Mouse (Mus musculus): ENCODE results near the gene Parp4. TPM values are rescaled to one million over a fixed set of nuclear protein-coding genes. Genes with fewer than 3 reads are reported as not detected.

The Parp4 gene
- polyA plus RNA-seq, 1 experiment = 4.6 TPM

DNA sequence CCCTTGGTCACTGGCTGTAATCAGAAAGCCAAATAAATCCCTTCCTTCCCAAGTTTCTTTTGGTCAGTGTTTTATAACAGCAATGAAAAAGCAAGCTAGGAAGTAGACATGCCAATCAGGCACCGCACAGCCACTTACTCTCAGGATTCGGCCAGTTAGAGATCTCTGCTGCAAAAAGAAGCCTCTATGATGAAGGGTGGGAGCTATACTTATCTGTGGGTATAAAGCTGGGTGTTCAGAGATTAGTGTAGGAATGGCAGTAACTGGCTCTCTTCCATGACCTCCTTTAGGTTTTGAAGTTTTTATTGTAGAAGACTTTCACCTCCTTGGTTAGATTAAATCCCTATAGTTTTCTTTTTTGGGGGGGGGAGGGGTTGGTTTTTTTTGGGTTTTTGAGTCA is 55.7 kb downstream of the Parp4 start:
- Histone ChIP-seq H3K79me3 (ENCODE audit: low read depth) (no peaks in the 10 kb centered on the region), H3K4me3 (ENCODE audit: insufficient read depth, poor library complexity, severe bottlenecking) (no peak overlapping the region), H3ac (ENCODE audit: control insufficient read depth, insufficient read length, low read depth) (no peak overlapping the region), H3K27me3 (ENCODE audit: control insufficient read depth, insufficient read depth, insufficient read length) (no peaks in the 10 kb centered on the region), H3K79me2 (ENCODE audit: control insufficient read depth, insufficient read depth) (no peaks in the 10 kb centered on the region), H3K36me3 (ENCODE audit: control insufficient read depth, insufficient read depth) (peaks cover 12% of the 10 kb centered on the region)
- TF ChIP-seq MYOG (IDR thresholded peaks at IDR 0.05; ENCODE audit: control insufficient read depth, extremely low read depth, insufficient read length) (no peak), FOSL1 (IDR thresholded peaks at IDR 0.05; ENCODE audit: insufficient read depth, low read length, poor library complexity, severe bottlenecking) (no peak), CTCF (IDR thresholded peaks at IDR 0.05; ENCODE audit: control insufficient read depth, insufficient read depth, insufficient read length) (no peak), USF1 (IDR thresholded peaks at IDR 0.05; ENCODE audit: low read depth) (no peak), CEBPB (IDR thresholded peaks at IDR 0.05; ENCODE audit: low read depth) (no peak), MAX (IDR thresholded peaks at IDR 0.05) (no peak), MYOD1 (IDR thresholded peaks at IDR 0.05; ENCODE audit: control insufficient read depth, insufficient read length, low read depth) (no peak)

DNA sequence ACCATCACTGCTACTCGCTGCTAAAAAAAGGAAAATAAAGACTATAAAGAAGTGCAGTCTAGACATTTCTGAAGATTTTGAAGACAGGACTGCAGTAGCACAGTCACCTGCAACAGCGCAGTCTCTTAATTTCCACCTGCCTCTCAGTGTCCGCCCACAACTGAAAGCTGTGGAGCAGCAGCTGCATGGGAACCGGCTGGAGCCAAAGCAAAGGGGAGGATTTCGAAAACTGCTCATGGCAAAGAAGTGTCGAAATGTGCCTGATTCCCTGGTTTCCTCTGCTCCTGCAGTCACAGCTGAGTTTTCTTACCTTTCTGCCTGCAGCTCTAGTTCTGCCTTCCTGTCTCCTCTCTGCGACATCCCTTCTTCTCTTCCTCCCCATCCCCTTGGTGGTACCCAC is 71.8 kb downstream of the Parp4 start:
- H3K4me3 ChIP-seq (ENCODE audit: insufficient read depth, poor library complexity, severe bottlenecking) = no peak overlapping the region
- no peaks in the 10 kb centered on the region for H3K79me2 ChIP-seq (ENCODE audit: control insufficient read depth, insufficient read depth)
- TF ChIP-seq CTCF (IDR thresholded peaks at IDR 0.05; ENCODE audit: control insufficient read depth, insufficient read depth, insufficient read length) = no peak
- no peak for TF ChIP-seq FOSL1 (IDR thresholded peaks at IDR 0.05; ENCODE audit: insufficient read depth, low read length, poor library complexity, severe bottlenecking)
- no peak for TF ChIP-seq MYOD1 (IDR thresholded peaks at IDR 0.05; ENCODE audit: control insufficient read depth, insufficient read length, low read depth)
- no peak for TF ChIP-seq MYOG (IDR thresholded peaks at IDR 0.05; ENCODE audit: control insufficient read depth, extremely low read depth, insufficient read length)
- TF ChIP-seq USF1 (IDR thresholded peaks at IDR 0.05; ENCODE audit: low read depth) = no peak
- no peak overlapping the region for H3ac ChIP-seq (ENCODE audit: control insufficient read depth, insufficient read length, low read depth)
- no peaks in the 10 kb centered on the region for H3K27me3 ChIP-seq (ENCODE audit: control insufficient read depth, insufficient read depth, insufficient read length)
- H3K79me3 ChIP-seq (ENCODE audit: low read depth) = no peaks in the 10 kb centered on the region
- H3K36me3 ChIP-seq (ENCODE audit: control insufficient read depth, insufficient read depth) = no peaks in the 10 kb centered on the region

DNA sequence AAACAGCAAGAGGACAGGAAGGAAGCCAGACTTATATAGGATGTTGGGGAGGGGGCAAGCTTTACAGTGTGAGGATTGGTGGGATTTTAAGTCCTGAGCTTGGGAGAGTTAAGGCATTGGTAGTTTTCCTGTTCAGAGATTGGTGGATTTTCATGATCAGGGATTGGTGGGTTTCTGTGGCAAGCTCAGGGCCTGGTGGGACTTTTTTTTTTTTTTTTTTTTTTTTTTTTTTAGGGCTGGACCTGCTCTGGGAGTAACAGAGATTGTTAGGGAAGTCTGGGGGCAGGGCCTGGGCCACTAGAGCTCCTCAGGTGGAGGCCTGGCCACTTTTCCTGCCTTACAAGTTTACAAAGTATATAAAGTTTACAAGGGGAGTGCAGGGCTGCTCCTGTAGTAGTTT is 74.0 kb downstream of the Parp4 start:
- TF ChIP-seq MYOG (IDR thresholded peaks at IDR 0.05; ENCODE audit: control insufficient read depth, extremely low read depth, insufficient read length) (no peak), CEBPB (IDR thresholded peaks at IDR 0.05; ENCODE audit: low read depth) (no peak), MYOD1 (IDR thresholded peaks at IDR 0.05; ENCODE audit: control insufficient read depth, insufficient read length, low read depth) (no peak), CTCF (IDR thresholded peaks at IDR 0.05; ENCODE audit: control insufficient read depth, insufficient read depth, insufficient read length) (no peak), FOSL1 (IDR thresholded peaks at IDR 0.05; ENCODE audit: insufficient read depth, low read length, poor library complexity, severe bottlenecking) (no peak), USF1 (IDR thresholded peaks at IDR 0.05; ENCODE audit: low read depth) (no peak), MAX (IDR thresholded peaks at IDR 0.05) (no peak)
- Histone ChIP-seq H3K27me3 (ENCODE audit: control insufficient read depth, insufficient read depth, insufficient read length) (no peaks in the 10 kb centered on the region), H3ac (ENCODE audit: control insufficient read depth, insufficient read length, low read depth) (no peak overlapping the region), H3K36me3 (ENCODE audit: control insufficient read depth, insufficient read depth) (peaks cover 9% of the 10 kb centered on the region), H3K4me3 (ENCODE audit: insufficient read depth, poor library complexity, severe bottlenecking) (no peak overlapping the region), H3K79me2 (ENCODE audit: control insufficient read depth, insufficient read depth) (no peaks in the 10 kb centered on the region), H3K79me3 (ENCODE audit: low read depth) (no peaks in the 10 kb centered on the region)

DNA sequence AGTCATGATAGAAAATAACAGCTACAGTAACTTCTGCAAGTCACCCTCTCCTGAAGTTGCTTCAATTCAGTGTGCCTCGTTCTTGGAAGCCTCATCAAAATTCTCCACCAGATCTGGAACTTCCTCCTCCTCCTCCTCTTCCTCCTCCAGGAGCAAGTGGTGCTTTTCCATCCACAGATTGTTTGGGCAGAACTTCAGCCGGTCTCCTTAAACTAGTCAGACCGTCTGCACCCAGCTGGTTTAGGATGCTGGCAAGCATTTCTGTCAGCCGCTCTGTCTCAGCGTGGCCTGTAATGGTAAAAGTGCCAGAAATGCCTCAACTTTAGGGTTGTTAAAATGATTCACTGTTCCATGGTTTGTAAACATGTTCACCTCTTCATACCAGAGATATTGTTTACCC is 90.2 kb downstream of the Parp4 start:
- Histone ChIP-seq H3K27me3 (ENCODE audit: control insufficient read depth, insufficient read depth, insufficient read length) (no peaks in the 10 kb centered on the region), H3K79me3 (ENCODE audit: low read depth) (peaks cover 22% of the 10 kb centered on the region), H3K4me3 (ENCODE audit: insufficient read depth, poor library complexity, severe bottlenecking) (no peak overlapping the region), H3ac (ENCODE audit: control insufficient read depth, insufficient read length, low read depth) (no peak overlapping the region), H3K36me3 (ENCODE audit: control insufficient read depth, insufficient read depth) (no peaks in the 10 kb centered on the region), H3K79me2 (ENCODE audit: control insufficient read depth, insufficient read depth) (peaks cover 26% of the 10 kb centered on the region)
- no peak for TF ChIP-seq CEBPB (IDR thresholded peaks at IDR 0.05; ENCODE audit: low read depth)
- no peak for TF ChIP-seq CTCF (IDR thresholded peaks at IDR 0.05; ENCODE audit: control insufficient read depth, insufficient read depth, insufficient read length)
- TF ChIP-seq MYOD1 (IDR thresholded peaks at IDR 0.05; ENCODE audit: control insufficient read depth, insufficient read length, low read depth) = no peak
- no peak for TF ChIP-seq MYOG (IDR thresholded peaks at IDR 0.05; ENCODE audit: control insufficient read depth, extremely low read depth, insufficient read length)
- no peak for TF ChIP-seq MAX (IDR thresholded peaks at IDR 0.05)
- no peak for TF ChIP-seq FOSL1 (IDR thresholded peaks at IDR 0.05; ENCODE audit: insufficient read depth, low read length, poor library complexity, severe bottlenecking)
- TF ChIP-seq USF1 (IDR thresholded peaks at IDR 0.05; ENCODE audit: low read depth) = no peak

DNA sequence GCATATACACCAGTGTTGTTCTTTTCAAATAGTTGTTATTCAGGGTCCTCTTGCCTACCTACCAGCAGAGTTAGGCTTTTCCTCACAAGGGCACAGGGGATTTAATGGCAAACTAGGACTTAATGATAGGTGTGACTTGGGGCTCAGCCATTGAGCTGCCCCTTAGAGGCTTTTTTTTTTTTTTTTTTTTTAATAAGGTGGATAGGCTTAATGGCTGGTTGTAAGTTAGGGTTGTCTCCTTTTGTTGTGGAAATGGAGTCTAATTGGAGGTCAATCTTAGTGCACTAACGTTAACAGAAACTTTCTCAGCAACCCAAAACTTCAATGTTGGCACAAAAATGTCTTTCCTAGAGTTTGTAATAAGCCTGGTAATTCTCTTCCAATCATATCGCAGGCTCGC is 91.5 kb downstream of the Parp4 start:
- peaks cover 33% of the 10 kb centered on the region for H3K79me3 ChIP-seq (ENCODE audit: low read depth)
- H3K4me3 ChIP-seq (ENCODE audit: insufficient read depth, poor library complexity, severe bottlenecking) = no peak overlapping the region
- no peaks in the 10 kb centered on the region for H3K27me3 ChIP-seq (ENCODE audit: control insufficient read depth, insufficient read depth, insufficient read length)
- TF ChIP-seq CTCF (IDR thresholded peaks at IDR 0.05; ENCODE audit: control insufficient read depth, insufficient read depth, insufficient read length) = no peak
- TF ChIP-seq FOSL1 (IDR thresholded peaks at IDR 0.05; ENCODE audit: insufficient read depth, low read length, poor library complexity, severe bottlenecking) = no peak
- no peak for TF ChIP-seq MAX (IDR thresholded peaks at IDR 0.05)
- no peak for TF ChIP-seq MYOD1 (IDR thresholded peaks at IDR 0.05; ENCODE audit: control insufficient read depth, insufficient read length, low read depth)
- no peak for TF ChIP-seq MYOG (IDR thresholded peaks at IDR 0.05; ENCODE audit: control insufficient read depth, extremely low read depth, insufficient read length)
- no peak for TF ChIP-seq USF1 (IDR thresholded peaks at IDR 0.05; ENCODE audit: low read depth)
- TF ChIP-seq CEBPB (IDR thresholded peaks at IDR 0.05; ENCODE audit: low read depth) = no peak
- peaks cover 38% of the 10 kb centered on the region for H3K79me2 ChIP-seq (ENCODE audit: control insufficient read depth, insufficient read depth)
- no peaks in the 10 kb centered on the region for H3K36me3 ChIP-seq (ENCODE audit: control insufficient read depth, insufficient read depth)
- no peak overlapping the region for H3ac ChIP-seq (ENCODE audit: control insufficient read depth, insufficient read length, low read depth)
